Mouse (Mus musculus): ENCODE data around the gene Incenp.
A peak's percentile ranks its signal among the peaks of the same experiment; 100 is the strongest.

DNA sequence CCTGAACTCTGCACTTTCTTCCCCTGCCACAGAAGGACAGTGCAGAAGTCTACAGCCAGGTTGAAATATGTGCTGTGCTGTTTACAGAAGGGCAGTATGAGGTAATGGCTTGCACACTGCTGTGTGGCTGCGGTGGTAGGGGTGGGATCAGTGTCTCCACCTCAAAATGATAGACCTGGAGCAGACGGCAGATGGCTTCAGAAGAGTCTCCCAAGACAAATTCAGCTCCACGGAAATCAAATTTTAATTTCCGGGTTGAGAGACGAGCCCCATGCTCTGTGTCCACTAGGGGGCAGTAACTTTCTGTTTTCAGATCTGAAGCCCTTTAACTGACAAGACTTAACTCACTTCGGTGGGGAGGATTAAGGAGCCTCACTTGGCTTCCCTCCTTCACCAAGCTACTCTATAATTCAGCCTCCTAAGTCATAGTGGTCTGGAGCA, 12.0 kb upstream of the Incenp start:
- TF ChIP-seq CTCF (IDR thresholded peaks at IDR 0.05; ENCODE audit: borderline replicate concordance, insufficient read depth, low read depth, low read length), result peak; percentile 41; the same call in 1 of the 2 replicates
- no peak for TF ChIP-seq POLR2A (IDR thresholded peaks at IDR 0.05; ENCODE audit: borderline replicate concordance, insufficient read depth, low read length)
